Mouse (Mus musculus): ENCODE results near the gene Crb1.

GRCm38 (mm10) chr1:139314297-139314874, 62.5 kb downstream of the Crb1 start:
- TF ChIP-seq POLR2AphosphoS2 (IDR thresholded peaks at IDR 0.05; ENCODE audit: insufficient read length, low read depth) (no peak), POLR2A (IDR thresholded peaks at IDR 0.05; ENCODE audit: insufficient read length, low read depth) (no peak), MYOD1 (IDR thresholded peaks at IDR 0.05; ENCODE audit: control insufficient read depth in 1 of 3, insufficient read length in 2 of 3, low read depth in 2 of 3) (no peak), E2F4 (IDR thresholded peaks at IDR 0.05; ENCODE audit: insufficient read depth) (no peak), SRF (IDR thresholded peaks at IDR 0.05; ENCODE audit: control insufficient read depth, insufficient read length, low read depth) (no peak), MAX (IDR thresholded peaks at IDR 0.05; ENCODE audit: low read depth) (no peak), REST (IDR thresholded peaks at IDR 0.05; ENCODE audit: insufficient read depth, insufficient read length) (no peak), MYOG (IDR thresholded peaks at IDR 0.05; ENCODE audit: control insufficient read depth in 1 of 3, insufficient read depth in 1 of 3, insufficient read length in 2 of 3, low read depth in 2 of 3) (no peak), USF1 (IDR thresholded peaks at IDR 0.05; ENCODE audit: low read depth) (no peak)
